Mouse (Mus musculus) kidney, postnatal 0 days (tissue): ENCODE results near the gene Csrp1. TPM values are rescaled to one million over a fixed set of nuclear protein-coding genes. Genes with fewer than 3 reads are reported as not detected.

ENCODE experiments used
- ATAC-seq: fragments of 200-750 bp; cut with Nextera tagmentation; replicated peaks from 2 replicates; pipeline ENCODE4 v1.8.0; 2017; ENCODE audit warnings: low read depth, moderate number of reproducible peaks, moderate TSS enrichment, moderate library complexity; ENCODE audit not compliant: low FRiP score
- DNase-seq: peaks from one replicate; pipeline ENCODE4 v3.0.0-alpha.2; 2016; ENCODE audit warnings: low spot score
- H3K27ac ChIP-seq: fragments of 300-500 bp; sonication (generic); 2 replicates; pipeline ENCODE4 v1.5.1; 2014; ENCODE audit warnings: mild to moderate bottlenecking
- H3K27me3 ChIP-seq: fragments of 300-500 bp; sonication (generic); 2 replicates; pipeline ENCODE4 v1.6.1; 2014; ENCODE audit warnings: low read length, mixed read lengths; ENCODE audit not compliant: insufficient read depth
- H3K36me3 ChIP-seq: fragments of 300-500 bp; sonication (generic); 2 replicates; pipeline ENCODE4 v1.6.1; 2014; ENCODE audit warnings: low read length, mixed read lengths; ENCODE audit not compliant: insufficient read depth
- H3K4me1 ChIP-seq: fragments of 300-500 bp; sonication (generic); replicated peaks from 2 replicates; pipeline ENCODE4 v1.6.1; 2014; ENCODE audit warnings: antibody characterized with exemption, low read length, mixed read lengths; ENCODE audit not compliant: insufficient read depth
- H3K4me2 ChIP-seq: fragments of 300-500 bp; sonication (generic); 2 replicates; pipeline ENCODE4 v1.6.1; 2014; ENCODE audit warnings: mild to moderate bottlenecking, low read length, moderate library complexity, mixed read lengths
- H3K4me3 ChIP-seq: fragments of 300-500 bp; sonication (generic); replicated peaks from 2 replicates; pipeline ENCODE4 v1.5.1; 2014; ENCODE audit warnings: low read depth, low read length
- H3K9ac ChIP-seq: fragments of 300-500 bp; sonication (generic); 2 replicates; pipeline ENCODE4 v1.6.1; 2014; ENCODE audit warnings: low read depth, low read length
- H3K9me3 ChIP-seq: fragments of 300-500 bp; sonication (generic); replicated peaks from 2 replicates; pipeline ENCODE4 v1.6.1; 2016; ENCODE audit warnings: low read length, inconsistent platforms, mixed read lengths
- CTCF ChIP-seq: IDR thresholded peaks from 2 replicates; pipeline ENCODE4 v1.5.1; 2016; ENCODE audit warnings: antibody characterized with exemption, low read depth, mild to moderate bottlenecking, moderate library complexity
- WGBS: fragments of 180-500 bp; shearing (Covaris S2); extraction: QIAGEN DNeasy Blood & Tissue Kit; methylation state at CpG from one replicate; pipeline ENCODE4 v1.1.7; 2014; 5-methylcytosine and 5-hydroxymethylcytosine counted together
- polyA plus RNA-seq: library from polyadenylated mRNA; unstranded; fragments of >200 nt; fragmentation: Nextera tagmentation; extraction: Ambion mirVana; gene quantifications from 2 replicates; pipeline ENCODE4 v1.2.1, GENCODE M21; 2015

Gene Csrp1
- polyA plus RNA-seq, 1 experiment from 2014 or later: 189 TPM

DNA sequence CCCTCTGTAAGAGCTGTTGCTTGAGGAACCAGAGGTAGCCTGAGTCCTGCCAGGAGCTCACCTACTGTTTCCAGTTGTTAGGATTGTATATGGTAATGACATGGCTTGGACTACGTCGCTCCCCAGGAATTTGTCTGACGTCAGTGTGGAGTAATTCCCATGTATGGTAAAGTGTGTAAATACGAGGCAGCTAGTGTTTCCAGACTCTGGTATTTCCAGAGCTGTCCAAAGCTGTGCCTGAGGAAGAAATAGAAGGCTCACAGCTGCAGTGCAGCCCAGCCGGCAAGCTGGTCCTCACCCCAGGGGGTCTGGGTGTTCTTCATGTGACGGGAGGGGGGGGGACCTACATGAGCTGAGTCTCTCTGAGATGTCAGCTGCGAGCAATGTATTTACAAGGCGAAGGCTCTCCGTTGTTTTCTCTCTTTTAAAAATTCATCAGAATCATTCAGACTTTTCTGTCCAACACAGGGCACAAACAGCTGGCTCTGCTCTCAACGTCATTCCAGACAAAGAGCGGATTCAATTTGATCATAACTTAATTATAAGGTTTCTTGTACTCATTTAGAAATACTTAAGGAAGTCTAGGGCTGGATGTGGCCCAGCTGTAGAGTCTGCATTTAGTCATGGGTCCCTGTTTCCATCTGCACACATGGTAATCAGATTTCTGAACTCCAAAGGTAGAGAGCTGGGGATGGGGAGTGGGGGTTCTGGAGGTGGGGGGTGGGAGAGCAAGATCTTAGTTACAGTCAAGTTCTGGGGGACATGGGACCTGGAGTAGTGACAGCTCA is 12.2 kb downstream of the Csrp1 start:
- WGBS: 20% methylated on average over 11 of the region's 11 CpGs
- Histone ChIP-seq H3K9ac (0 out of 2 replicates have a peak overlapping the region, but pooled peaks have one; percentile 42), H3K36me3 (no peaks in the 10 kb centered on the region), H3K27me3 (no peaks in the 10 kb centered on the region), H3K27ac (peak overlapping the region; percentile 91), H3K4me2 (peak overlapping the region; percentile 84), H3K4me3 (peak overlapping the region; percentile 68; the same call in 1 of the 2 replicates), H3K9me3 (no peaks in the 10 kb centered on the region), H3K4me1 (peaks cover 53% of the 10 kb centered on the region)
- ATAC-seq (peak; percentile 65), DNase-seq (peak; percentile 93)
- TF ChIP-seq CTCF: no peak

DNA sequence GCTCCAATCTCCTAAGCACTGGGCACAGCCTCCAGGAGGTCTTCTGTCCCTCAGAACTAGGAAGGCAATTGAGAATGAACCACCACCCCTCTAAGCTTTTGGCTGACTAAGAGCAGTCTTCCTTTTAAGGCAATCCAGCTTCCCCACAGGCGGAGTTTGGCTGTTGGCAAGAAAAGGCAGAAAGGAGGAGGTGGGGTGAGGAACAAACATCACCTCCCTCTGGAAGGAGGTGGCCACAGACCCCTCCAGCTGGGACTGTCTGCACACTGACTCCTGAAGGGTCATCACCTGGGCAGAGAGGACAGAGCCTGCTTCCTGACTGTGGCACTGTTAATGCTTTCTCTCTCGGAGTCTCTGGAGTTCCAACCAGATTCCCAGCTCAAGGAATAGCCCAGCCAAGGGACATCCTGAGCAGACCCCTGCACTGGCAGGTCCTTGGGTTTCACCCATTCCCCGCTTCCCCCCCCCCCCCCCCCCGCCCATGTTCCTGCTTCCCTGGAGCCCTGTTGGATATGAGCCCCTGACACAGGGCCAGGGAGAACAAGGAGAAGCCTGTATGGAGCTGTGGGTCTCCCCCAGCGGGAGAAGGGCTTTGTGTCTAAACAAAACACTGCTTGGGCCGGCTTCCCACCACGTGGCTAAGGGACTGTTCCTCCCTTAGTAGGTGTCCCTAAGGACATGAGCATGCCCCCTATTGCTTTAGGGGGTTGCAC is 14.5 kb downstream of the Csrp1 start:
- no peak for ATAC-seq
- peak overlapping the region; percentile 10; the same call in 1 of the 2 replicates for H3K4me2 ChIP-seq
- 43% methylated on average over 5 of the region's 7 CpGs for WGBS

DNA sequence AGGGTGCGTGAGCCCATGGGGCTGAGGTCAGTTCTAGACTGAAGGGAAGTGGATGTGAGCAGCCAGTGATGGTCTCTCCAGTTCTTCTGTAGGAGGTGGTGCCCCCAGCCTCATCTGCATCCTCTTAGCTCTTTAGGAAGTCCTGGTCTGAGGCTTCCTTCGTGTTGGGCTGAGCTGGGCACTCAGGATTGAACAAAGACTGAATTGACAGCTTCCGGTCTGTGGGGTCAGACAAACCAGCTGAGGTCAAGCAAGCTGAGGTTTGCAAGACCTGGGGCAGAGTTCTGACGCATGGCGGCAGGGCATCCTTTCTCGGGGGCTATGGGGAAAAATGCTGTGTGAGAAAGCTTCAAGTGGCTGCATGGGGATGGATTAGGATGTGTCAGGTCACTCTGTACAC is 15.6 kb downstream of the Csrp1 start:
- no peak for ATAC-seq
- DNase-seq: no peak
- TF ChIP-seq CTCF: no peak
- Histone ChIP-seq H3K4me3 (no peak overlapping the region), H3K27ac (no peak overlapping the region), H3K4me1 (peaks cover 50% of the 10 kb centered on the region), H3K9me3 (no peaks in the 10 kb centered on the region), H3K9ac (0 out of 2 replicates have a peak overlapping the region, but pooled peaks have one; percentile 23), H3K36me3 (no peaks in the 10 kb centered on the region), H3K4me2 (no peak overlapping the region), H3K27me3 (no peaks in the 10 kb centered on the region)
- 40% methylated on average over 6 of the region's 6 CpGs for WGBS

More for the DNA sequence above, 14.5 kb downstream of the Csrp1 start:
- peaks cover 52% of the 10 kb centered on the region for H3K4me1 ChIP-seq
- TF ChIP-seq CTCF: no peak
- no peak overlapping the region for H3K9ac ChIP-seq
- H3K27me3 ChIP-seq: no peaks in the 10 kb centered on the region
- no peaks in the 10 kb centered on the region for H3K9me3 ChIP-seq
- H3K4me3 ChIP-seq: no peak overlapping the region
- peak overlapping the region; percentile 32; the same call in 1 of the 2 replicates for H3K27ac ChIP-seq
- DNase-seq: peak; percentile 78
- H3K36me3 ChIP-seq: no peaks in the 10 kb centered on the region

DNA sequence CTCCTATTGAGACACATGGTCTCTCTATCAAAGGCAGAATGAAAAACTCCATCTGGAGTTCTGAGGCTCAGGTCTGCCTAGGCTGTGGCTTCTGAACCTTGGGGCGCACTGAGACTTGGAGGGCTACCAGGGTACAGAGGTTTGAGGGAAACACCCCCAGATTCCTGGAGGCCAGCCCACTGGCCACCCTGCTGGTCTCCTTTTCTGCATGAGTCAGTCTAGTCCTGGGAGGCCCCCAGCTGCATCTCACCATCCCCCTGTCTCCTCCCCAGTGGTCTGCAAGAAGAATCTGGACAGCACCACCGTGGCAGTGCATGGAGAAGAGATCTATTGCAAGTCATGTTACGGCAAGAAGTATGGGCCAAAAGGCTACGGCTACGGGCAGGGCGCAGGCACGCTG is 25.1 kb downstream of the Csrp1 start:
- H3K4me1 ChIP-seq: peaks cover 22% of the 10 kb centered on the region
- no peaks in the 10 kb centered on the region for H3K27me3 ChIP-seq
- 67% methylated on average over 7 of the region's 7 CpGs for WGBS
- no peak overlapping the region for H3K9ac ChIP-seq
- H3K4me3 ChIP-seq: no peak overlapping the region
- ATAC-seq (no peak), DNase-seq (no peak)
- H3K9me3 ChIP-seq: no peaks in the 10 kb centered on the region
- TF ChIP-seq CTCF: no peak
- no peak overlapping the region for H3K27ac ChIP-seq
- peaks cover 26% of the 10 kb centered on the region for H3K36me3 ChIP-seq
- H3K4me2 ChIP-seq: no peak overlapping the region

DNA sequence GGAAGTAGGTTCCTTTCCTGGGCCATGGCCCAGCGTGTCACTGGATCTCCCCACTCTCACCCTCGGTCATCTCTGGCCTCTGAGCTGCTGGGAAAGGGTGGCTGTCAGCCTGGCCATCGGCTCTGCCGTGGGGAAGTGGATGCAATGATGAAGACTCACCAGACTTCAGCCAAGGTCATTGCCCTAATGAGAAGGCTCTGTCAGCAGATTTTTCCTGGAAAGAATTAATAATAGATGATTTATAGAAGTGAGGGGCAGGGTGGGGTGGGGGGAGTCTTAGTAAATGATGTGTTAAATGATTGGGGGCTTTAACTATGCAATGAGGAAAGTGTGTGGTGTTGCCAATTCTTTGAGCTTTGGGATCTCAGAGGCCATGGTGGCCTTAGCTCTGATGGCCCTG is 26.4 kb downstream of the Csrp1 start:
- WGBS: 52% methylated on average over 4 of the region's 4 CpGs

DNA sequence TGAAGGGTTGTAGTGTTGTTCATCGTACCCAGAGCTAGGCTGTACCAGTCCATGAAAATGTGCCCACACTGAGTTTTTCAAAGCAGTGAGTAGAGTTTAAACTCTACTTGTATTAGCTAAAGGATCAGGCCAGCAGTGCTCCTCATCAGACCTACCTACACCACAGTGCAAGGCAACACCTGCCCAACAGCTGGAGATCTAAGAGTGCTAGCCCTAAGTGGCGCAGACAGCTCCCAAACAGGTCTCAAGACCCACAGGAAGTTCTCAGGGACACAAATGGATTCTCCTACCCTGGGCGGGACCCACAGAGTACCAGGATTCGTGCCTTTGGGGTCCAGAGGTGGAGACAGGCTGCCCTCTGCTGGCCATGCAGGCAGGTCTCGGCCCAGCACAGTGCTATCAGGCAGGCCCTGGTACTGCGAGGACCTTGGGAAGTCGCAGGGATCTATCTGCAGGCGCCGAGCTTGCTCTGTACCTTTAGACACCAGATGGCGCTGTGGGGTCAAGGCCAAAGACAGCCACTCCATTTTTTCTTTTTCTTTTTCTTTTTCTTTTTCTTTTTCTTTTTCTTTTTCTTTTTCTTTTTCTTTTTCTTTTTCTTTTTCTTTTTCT is 33.0 kb downstream of the Csrp1 start:
- DNase-seq (peak; percentile 98), ATAC-seq (peak; percentile 97)
- no peak overlapping the region for H3K27ac ChIP-seq
- no peaks in the 10 kb centered on the region for H3K4me1 ChIP-seq
- H3K36me3 ChIP-seq: peaks cover 25% of the 10 kb centered on the region
- H3K9ac ChIP-seq: no peak overlapping the region
- H3K9me3 ChIP-seq: no peaks in the 10 kb centered on the region
- H3K4me2 ChIP-seq: no peak overlapping the region
- peak; percentile 100 for TF ChIP-seq CTCF
- no peak overlapping the region for H3K4me3 ChIP-seq
- WGBS: 13% methylated on average over 10 of the region's 10 CpGs
- no peaks in the 10 kb centered on the region for H3K27me3 ChIP-seq

More for the DNA sequence above, 26.4 kb downstream of the Csrp1 start:
- Histone ChIP-seq H3K4me2 (no peak overlapping the region), H3K4me3 (no peak overlapping the region), H3K36me3 (peaks cover 35% of the 10 kb centered on the region), H3K4me1 (peaks cover 16% of the 10 kb centered on the region), H3K9ac (no peak overlapping the region), H3K27me3 (no peaks in the 10 kb centered on the region), H3K9me3 (no peaks in the 10 kb centered on the region), H3K27ac (no peak overlapping the region)
- ATAC-seq (no peak), DNase-seq (no peak)
- TF ChIP-seq CTCF: no peak
